Mouse (Mus musculus) olfactory bulb, adult 2 months (tissue): ENCODE measurements around the gene Pik3cd. TPM values are rescaled to one million over a fixed set of nuclear protein-coding genes. Genes with fewer than 3 reads are reported as not detected.

Experiments used
- H3K27ac ChIP-seq: fragments of 200-500 bp; 2 replicates; pipeline ENCODE4 v1.5.1; 2012; ENCODE audit warnings: low read depth, low read length; ENCODE audit not compliant: insufficient read depth
- H3K4me1 ChIP-seq: fragments of 200-500 bp; 2 replicates; pipeline ENCODE4 v1.6.1; 2012; ENCODE audit warnings: low read length; ENCODE audit not compliant: control insufficient read depth, insufficient read depth
- H3K4me3 ChIP-seq: fragments of 200-500 bp; 2 replicates; pipeline ENCODE4 v1.5.1; 2012; ENCODE audit warnings: mild to moderate bottlenecking, low read depth, low read length, moderate library complexity; ENCODE audit not compliant: insufficient read depth
- CTCF ChIP-seq: fragments of 200-500 bp; IDR thresholded peaks from 2 replicates; pipeline ENCODE4 v1.5.1; 2012; ENCODE audit warnings: low read depth, mild to moderate bottlenecking, low read length, moderate library complexity; ENCODE audit not compliant: insufficient read depth
- POLR2A ChIP-seq: fragments of 200-500 bp; IDR thresholded peaks from 2 replicates; pipeline ENCODE4 v1.6.1; 2012; ENCODE audit warnings: mild to moderate bottlenecking, low read depth, low read length, moderate library complexity; ENCODE audit not compliant: insufficient read depth
- WGBS: fragments of 180-500 bp; shearing (Covaris S2); methylation state at CpG from one replicate; pipeline ENCODE4 v1.1.7; 2018; 5-methylcytosine and 5-hydroxymethylcytosine counted together
- polyA plus RNA-seq: library from polyadenylated mRNA; stranded (reverse); fragments of >200 nt; gene quantifications from 2 replicates; pipeline ENCODE4 v1.2.4, GENCODE M21; 2012; ENCODE audit warnings: low replicate concordance; ENCODE audit not compliant: missing spikeins, insufficient read depth, insufficient read length

Gene Pik3cd
- polyA plus RNA-seq, 1 experiment = not detected

DNA sequence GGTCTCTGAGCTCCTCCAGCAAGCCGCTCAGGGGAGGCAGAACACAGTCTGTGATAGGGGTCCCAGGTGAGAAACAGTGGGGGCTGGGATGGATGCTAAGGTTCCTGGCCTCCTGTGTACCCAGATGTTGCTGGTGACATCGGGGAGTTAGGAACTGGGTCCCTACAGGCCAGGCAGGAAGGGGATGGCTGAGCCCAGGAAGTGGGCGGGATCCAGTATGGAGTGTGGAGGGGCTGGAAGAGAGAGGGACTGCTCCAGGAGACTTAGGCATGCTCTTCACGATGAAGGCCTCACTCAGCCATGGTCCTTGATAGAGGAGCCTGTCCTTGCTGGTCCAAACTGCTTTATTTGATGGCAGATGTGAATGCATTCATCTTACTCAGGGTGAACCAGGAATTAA, 102.2 kb downstream of the Pik3cd start:
- TF ChIP-seq CTCF (no peak), POLR2A (no peak)
- no peak overlapping the region for H3K4me3 ChIP-seq

DNA sequence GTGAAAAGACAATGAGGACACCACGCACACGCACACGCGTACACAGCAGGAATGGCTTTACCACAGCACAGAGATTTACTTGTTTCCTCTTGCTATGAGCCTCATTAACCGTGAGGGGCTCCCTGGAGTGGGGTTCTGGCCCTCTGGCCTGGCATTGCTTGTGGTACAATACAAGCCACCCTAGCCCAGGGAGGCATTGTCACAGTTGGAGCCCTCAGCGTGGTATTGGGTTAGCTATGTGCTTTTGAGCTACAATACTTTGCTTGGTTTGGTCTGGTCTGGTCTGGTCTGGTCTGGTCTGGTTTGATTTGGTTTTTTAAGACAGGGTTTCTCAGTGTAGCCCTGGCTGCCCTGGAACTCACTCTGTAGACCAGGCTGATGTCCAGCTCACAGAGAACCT, 102.8 kb downstream of the Pik3cd start:
- 85% methylated on average over 6 of the region's 6 CpGs for WGBS
- Histone ChIP-seq H3K4me1 (peaks cover 12% of the 10 kb centered on the region; the same call in 1 of the 2 replicates), H3K27ac (no peak overlapping the region), H3K4me3 (no peak overlapping the region)
- TF ChIP-seq POLR2A (no peak), CTCF (no peak)

More for the DNA sequence above, 102.2 kb downstream of the Pik3cd start:
- H3K4me1 ChIP-seq = peaks cover 12% of the 10 kb centered on the region; the same call in 1 of the 2 replicates
- H3K27ac ChIP-seq = no peak overlapping the region
- WGBS = 86% methylated on average over 4 of the region's 4 CpGs

Other genes starting within 250 kb of the Pik3cd start
- not detected in 2 replicates for gene Rbp7, start 247.6 kb downstream of the Pik3cd start, polyA plus RNA-seq
- gene Tmem274, start 225.2 kb downstream of the Pik3cd start, polyA plus RNA-seq = not detected in 2 replicates
- not detected in 2 replicates for gene Nmnat1, start 217.4 kb downstream of the Pik3cd start, polyA plus RNA-seq
- gene Lzic, start 217.3 kb downstream of the Pik3cd start, polyA plus RNA-seq = not detected in 2 replicates
- gene Ctnnbip1, start 184.3 kb downstream of the Pik3cd start, polyA plus RNA-seq = not detected in 2 replicates
- 68.1 and 138 TPM in 2 replicates for gene Clstn1, start 116.1 kb downstream of the Pik3cd start, polyA plus RNA-seq
- gene Tmem201, start 35.5 kb upstream of the Pik3cd start, polyA plus RNA-seq = not detected in 2 replicates
- gene Slc25a33, start 71.7 kb upstream of the Pik3cd start, polyA plus RNA-seq = not detected in 2 replicates